Mouse (Mus musculus): ENCODE measurements around the gene Rps6ka5. TPM values are rescaled to one million over a fixed set of nuclear protein-coding genes. Genes with fewer than 3 reads are reported as not detected.

The Rps6ka5 gene
- total RNA-seq, 2 experiments from 2014 or later: 23.6 to 27.0 TPM

- no peak for DNase-seq (ENCODE audit: low spot score in 2 of 2)
Measured at GRCm38 (mm10) chr12:100665294-100665693, 61.5 kb downstream of the Rps6ka5 start.

GRCm38 (mm10) chr12:100660076-100660475 lies 66.7 kb downstream of the Rps6ka5 start:
- no peak for DNase-seq (ENCODE audit: low spot score in 2 of 2)

GRCm38 (mm10) chr12:100655972-100656371 lies 70.8 kb downstream of the Rps6ka5 start:
- no peak for DNase-seq (ENCODE audit: low spot score in 2 of 2)

- DNase-seq (ENCODE audit: low spot score in 2 of 2): no peak
Measured at GRCm38 (mm10) chr12:100641936-100642335, 84.8 kb downstream of the Rps6ka5 start.

GRCm38 (mm10) chr12:100640726-100641125 lies 86.1 kb downstream of the Rps6ka5 start:
- no peak for DNase-seq (ENCODE audit: low spot score in 2 of 2)

GRCm38 (mm10) chr12:100639680-100640079 lies 87.1 kb downstream of the Rps6ka5 start:
- peak; percentile 29 to 58 for DNase-seq (ENCODE audit: low spot score in 2 of 2)

GRCm38 (mm10) chr12:100637886-100638285 lies 88.9 kb downstream of the Rps6ka5 start:
- no peak for DNase-seq (ENCODE audit: low spot score in 2 of 2)

- DNase-seq (ENCODE audit: low spot score in 2 of 2): no peak
Measured at GRCm38 (mm10) chr12:100636733-100637132, 90.0 kb downstream of the Rps6ka5 start.

- DNase-seq (ENCODE audit: low spot score in 2 of 2): no peak
Measured at GRCm38 (mm10) chr12:100636299-100636633, 90.5 kb downstream of the Rps6ka5 start.

- DNase-seq (ENCODE audit: low spot score in 2 of 2): no peak
Measured at GRCm38 (mm10) chr12:100635601-100636298, 91.0 kb downstream of the Rps6ka5 start.

GRCm38 (mm10) chr12:100633231-100633630 lies 93.6 kb downstream of the Rps6ka5 start:
- DNase-seq (ENCODE audit: low spot score in 2 of 2): no peak

- DNase-seq (ENCODE audit: low spot score in 2 of 2): no peak
Measured at GRCm38 (mm10) chr12:100631286-100631685, 95.5 kb downstream of the Rps6ka5 start.

- DNase-seq (ENCODE audit: low spot score in 2 of 2): no peak
Measured at GRCm38 (mm10) chr12:100629126-100629920, 97.5 kb downstream of the Rps6ka5 start.

GRCm38 (mm10) chr12:100626991-100627677 lies 99.6 kb downstream of the Rps6ka5 start:
- no peak for DNase-seq (ENCODE audit: low spot score in 2 of 2)

GRCm38 (mm10) chr12:100626273-100626990 lies 100.4 kb downstream of the Rps6ka5 start:
- DNase-seq (ENCODE audit: low spot score in 2 of 2): no peak

- no peak for DNase-seq (ENCODE audit: low spot score in 2 of 2)
Measured at GRCm38 (mm10) chr12:100624854-100625447, 101.8 kb downstream of the Rps6ka5 start.

GRCm38 (mm10) chr12:100615251-100615650 lies 111.5 kb downstream of the Rps6ka5 start:
- no peak for DNase-seq (ENCODE audit: low spot score in 2 of 2)

GRCm38 (mm10) chr12:100613878-100614277 lies 112.9 kb downstream of the Rps6ka5 start:
- DNase-seq (ENCODE audit: low spot score in 2 of 2): no peak

GRCm38 (mm10) chr12:100613192-100613700 lies 113.5 kb downstream of the Rps6ka5 start:
- no peak for DNase-seq (ENCODE audit: low spot score in 2 of 2)

- DNase-seq (ENCODE audit: low spot score in 2 of 2): no peak
Measured at GRCm38 (mm10) chr12:100609766-100610165, 117.0 kb downstream of the Rps6ka5 start.

- DNase-seq (ENCODE audit: low spot score in 2 of 2): no peak
Measured at GRCm38 (mm10) chr12:100609064-100609463, 117.7 kb downstream of the Rps6ka5 start.

Measured in layer of hippocampus, adult 18-20 months (tissue).